Mouse (Mus musculus): ENCODE measurements around the gene Creld2. TPM values are rescaled to one million over a fixed set of nuclear protein-coding genes. Genes with fewer than 3 reads are reported as not detected.
"Not testable (repeated sequence)": the region's sequence is repeated elsewhere in the genome, so short reads cannot be mapped to it uniquely, and the experiment has no call there.

Gene Creld2
- 13.8 and 29.7 TPM in 2 replicates for polyA plus RNA-seq (2011; ENCODE audit: insufficient read depth, insufficient read length, low replicate concordance, missing spikeins)

DNA sequence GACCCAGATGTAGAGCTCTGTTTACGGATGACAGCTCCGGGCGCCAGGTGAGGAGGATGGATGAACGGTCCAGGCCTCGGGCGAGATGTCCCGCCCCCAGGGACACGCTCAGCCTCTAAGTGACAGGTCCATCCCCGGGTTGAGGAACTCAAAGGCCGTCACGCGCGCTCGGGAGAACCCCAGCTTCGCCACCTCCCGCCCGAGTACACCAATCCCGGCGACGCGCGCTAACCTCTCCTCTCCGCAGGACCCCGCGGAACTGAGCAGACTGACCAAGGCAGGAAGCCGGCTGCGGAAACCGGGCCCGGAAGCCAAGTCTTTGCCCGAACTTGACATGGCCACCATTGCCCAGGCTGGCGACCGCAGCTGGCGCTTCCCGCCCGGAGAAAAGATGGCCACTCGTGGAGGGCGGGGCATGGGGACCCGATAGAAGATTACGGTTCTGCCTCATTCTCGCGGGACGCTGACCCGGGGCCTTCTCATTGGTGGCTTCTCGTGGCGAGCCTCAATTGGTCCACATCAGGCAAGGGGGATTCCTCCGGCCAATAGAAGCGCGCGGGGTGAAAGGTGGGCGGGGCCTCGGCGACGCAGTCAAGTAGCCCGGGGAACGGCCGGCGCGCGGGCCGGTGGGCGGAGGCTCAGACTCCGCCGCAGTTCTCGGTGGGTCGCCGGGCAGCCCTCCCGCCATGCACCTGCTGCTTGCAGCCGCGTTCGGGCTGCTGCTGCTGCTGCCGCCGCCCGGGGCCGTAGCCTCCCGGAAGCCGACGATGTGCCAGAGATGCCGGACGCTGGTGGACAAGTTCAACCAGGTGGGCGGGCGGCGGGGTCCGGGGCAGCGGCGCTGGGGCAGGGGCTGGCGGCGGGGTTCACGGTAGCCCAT, at the start of gene Creld2, which contains the start of gene Alg12:
TSS of gene Creld2 (plus strand) at position 621 of the 880 bp plus-strand sequence.
TSS of gene Alg12 (minus strand) at position 293 of the 880 bp plus-strand sequence.
- peaks cover 2% of the 10 kb centered on the region; the same call in 1 of the 2 replicates for H3K4me1 ChIP-seq (ENCODE audit: control insufficient read depth, insufficient read depth, low read length)

DNA sequence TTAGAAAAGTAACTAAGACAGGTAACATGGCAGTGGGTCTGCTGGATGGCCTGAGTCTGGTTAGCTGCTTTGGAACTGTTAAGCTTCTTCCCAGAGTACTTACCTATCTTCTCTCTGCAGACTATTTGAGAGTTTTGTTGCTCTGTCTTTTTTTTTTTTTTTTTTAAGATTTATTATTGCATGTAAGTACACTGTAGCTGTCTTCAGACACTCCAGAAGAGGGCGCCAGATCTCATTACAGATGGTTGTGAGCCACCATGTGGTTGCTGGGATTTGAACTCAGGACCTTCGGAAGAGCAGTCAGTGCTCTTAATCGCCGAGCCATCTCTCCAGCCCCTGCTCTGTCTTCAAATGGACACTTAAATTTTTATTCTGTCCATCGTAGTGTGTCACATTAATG, 44.8 kb upstream of the Creld2 start:
- 82% methylated on average over 5 of the region's 5 CpGs for WGBS
- not testable (repeated sequence) for H3K4me3 ChIP-seq (replicated peaks; ENCODE audit: control insufficient read depth, low read depth, low read length); H3K27ac ChIP-seq (ENCODE audit: control insufficient read depth, insufficient read depth, low read depth, low read length, poor library complexity); H3K4me1 ChIP-seq (ENCODE audit: control insufficient read depth, insufficient read depth, low read length)

More for the DNA sequence above, at the start of gene Creld2, which contains the start of gene Alg12:
- Histone ChIP-seq H3K4me3 (replicated peaks; ENCODE audit: control insufficient read depth, low read depth, low read length) (peak within 1 kb of the TSS; percentile 79), H3K27ac (ENCODE audit: control insufficient read depth, insufficient read depth, low read depth, low read length, poor library complexity) (peak within 1 kb of the TSS; percentile 75)
- under 1% methylated on average over 88 of the region's 88 CpGs for WGBS
- TF ChIP-seq POLR2A (IDR thresholded peaks at IDR 0.05; ENCODE audit: borderline replicate concordance, control insufficient read depth, low read depth, low read length): peak; percentile 83; the same call in 1 of the 2 replicates
- no peak for TF ChIP-seq CTCF (IDR thresholded peaks at IDR 0.05; ENCODE audit: control insufficient read depth, insufficient read depth, low read length)

GRCm38 (mm10) chr15:88792140-88792850, 27.2 kb upstream of the Creld2 start:
- no peaks in the 10 kb centered on the region for H3K4me1 ChIP-seq (ENCODE audit: control insufficient read depth, insufficient read depth, low read length)
- H3K4me3 ChIP-seq (replicated peaks; ENCODE audit: control insufficient read depth, low read depth, low read length): no peak overlapping the region
- TF ChIP-seq CTCF (IDR thresholded peaks at IDR 0.05; ENCODE audit: control insufficient read depth, insufficient read depth, low read length) (no peak), POLR2A (IDR thresholded peaks at IDR 0.05; ENCODE audit: borderline replicate concordance, control insufficient read depth, low read depth, low read length) (no peak)
- WGBS: 82% methylated on average over 4 of the region's 4 CpGs
- no peak overlapping the region for H3K27ac ChIP-seq (ENCODE audit: control insufficient read depth, insufficient read depth, low read depth, low read length, poor library complexity)

DNA sequence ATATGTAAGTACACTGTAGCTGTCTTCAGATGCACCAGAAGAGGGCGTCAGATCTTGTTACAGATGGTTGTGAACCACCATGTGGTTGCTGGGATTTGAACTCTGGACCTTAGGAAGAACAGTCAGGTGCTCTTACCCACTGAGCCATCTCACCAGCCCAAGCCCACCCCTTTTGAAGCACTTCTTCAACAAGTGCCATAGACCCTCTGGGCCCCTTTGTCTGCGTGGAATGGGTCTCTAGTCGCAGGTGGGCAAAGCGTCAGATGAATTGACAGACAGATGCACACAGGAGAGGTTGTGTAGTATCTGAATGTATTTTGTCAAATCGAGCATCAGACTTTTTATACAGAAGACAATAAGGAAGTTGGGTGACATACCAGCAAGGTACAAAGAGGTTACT, 24.7 kb upstream of the Creld2 start:
- not testable (repeated sequence) for H3K4me1 ChIP-seq (ENCODE audit: control insufficient read depth, insufficient read depth, low read length); H3K4me3 ChIP-seq (replicated peaks; ENCODE audit: control insufficient read depth, low read depth, low read length)
- 83% methylated on average over 5 of the region's 5 CpGs for WGBS

GRCm38 (mm10) chr15:88799950-88800371, 19.5 kb upstream of the Creld2 start:
- WGBS: 78% methylated on average over 11 of the region's 11 CpGs
- no peak overlapping the region for H3K27ac ChIP-seq (ENCODE audit: control insufficient read depth, insufficient read depth, low read depth, low read length, poor library complexity)
- TF ChIP-seq POLR2A (IDR thresholded peaks at IDR 0.05; ENCODE audit: borderline replicate concordance, control insufficient read depth, low read depth, low read length) (no peak), CTCF (IDR thresholded peaks at IDR 0.05; ENCODE audit: control insufficient read depth, insufficient read depth, low read length) (no peak)
- H3K4me3 ChIP-seq (replicated peaks; ENCODE audit: control insufficient read depth, low read depth, low read length): no peak overlapping the region
- no peaks in the 10 kb centered on the region for H3K4me1 ChIP-seq (ENCODE audit: control insufficient read depth, insufficient read depth, low read length)

More for the DNA sequence above, 24.7 kb upstream of the Creld2 start:
- not testable (repeated sequence) for H3K27ac ChIP-seq (ENCODE audit: control insufficient read depth, insufficient read depth, low read depth, low read length, poor library complexity)

- TF ChIP-seq CTCF (IDR thresholded peaks at IDR 0.05; ENCODE audit: control insufficient read depth, insufficient read depth, low read length) (no peak), POLR2A (IDR thresholded peaks at IDR 0.05; ENCODE audit: borderline replicate concordance, control insufficient read depth, low read depth, low read length) (no peak)
- H3K27ac ChIP-seq (ENCODE audit: control insufficient read depth, insufficient read depth, low read depth, low read length, poor library complexity): no peak overlapping the region
- H3K4me3 ChIP-seq (replicated peaks; ENCODE audit: control insufficient read depth, low read depth, low read length): no peak overlapping the region
- H3K4me1 ChIP-seq (ENCODE audit: control insufficient read depth, insufficient read depth, low read length): no peaks in the 10 kb centered on the region
- WGBS: 76% methylated on average over 6 of the region's 6 CpGs
Observed at GRCm38 (mm10) chr15:88800921-88801354, 18.5 kb upstream of the Creld2 start.

GRCm38 (mm10) chr15:88801903-88802302, 17.5 kb upstream of the Creld2 start:
- Histone ChIP-seq H3K4me1 (ENCODE audit: control insufficient read depth, insufficient read depth, low read length) (no peaks in the 10 kb centered on the region), H3K27ac (ENCODE audit: control insufficient read depth, insufficient read depth, low read depth, low read length, poor library complexity) (no peak overlapping the region), H3K4me3 (replicated peaks; ENCODE audit: control insufficient read depth, low read depth, low read length) (no peak overlapping the region)
- WGBS: 74% methylated on average over 3 of the region's 3 CpGs
- no peak for TF ChIP-seq POLR2A (IDR thresholded peaks at IDR 0.05; ENCODE audit: borderline replicate concordance, control insufficient read depth, low read depth, low read length)
- no peak for TF ChIP-seq CTCF (IDR thresholded peaks at IDR 0.05; ENCODE audit: control insufficient read depth, insufficient read depth, low read length)

DNA sequence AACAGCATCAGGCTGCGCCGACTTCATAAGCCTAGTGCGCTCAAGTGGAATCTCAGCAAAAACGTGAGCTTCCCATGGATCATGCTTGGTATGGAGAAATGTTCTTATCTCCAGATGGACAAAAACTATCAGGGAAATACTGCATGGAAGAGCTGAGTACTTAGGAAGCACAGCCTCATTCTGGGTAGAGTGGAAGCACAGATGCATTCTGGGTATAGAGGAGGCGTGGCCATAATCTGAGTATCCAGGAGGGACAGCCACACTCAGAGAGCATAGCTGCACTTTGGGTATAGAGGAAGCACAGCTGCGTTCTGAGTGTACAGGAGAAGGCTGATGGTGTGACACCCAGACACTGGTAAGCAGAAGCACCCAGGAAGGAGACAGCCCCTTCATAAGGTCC, 17.1 kb upstream of the Creld2 start:
- WGBS: 87% methylated on average over 6 of the region's 6 CpGs
- TF ChIP-seq CTCF (IDR thresholded peaks at IDR 0.05; ENCODE audit: control insufficient read depth, insufficient read depth, low read length) (no peak), POLR2A (IDR thresholded peaks at IDR 0.05; ENCODE audit: borderline replicate concordance, control insufficient read depth, low read depth, low read length) (no peak)
- Histone ChIP-seq H3K4me3 (replicated peaks; ENCODE audit: control insufficient read depth, low read depth, low read length) (no peak overlapping the region), H3K27ac (ENCODE audit: control insufficient read depth, insufficient read depth, low read depth, low read length, poor library complexity) (no peak overlapping the region), H3K4me1 (ENCODE audit: control insufficient read depth, insufficient read depth, low read length) (no peaks in the 10 kb centered on the region)

Measured in bone marrow, adult 2 months (tissue).